Mouse (Mus musculus) mammary gland, adult 2 months (tissue): Measurements from ENCODE around the gene Ccl17. TPM values are rescaled to one million over a fixed set of nuclear protein-coding genes. Genes with fewer than 3 reads are reported as not detected.

ENCODE experiments used
- polyA plus RNA-seq: library from polyadenylated mRNA; depleted of rRNA; stranded (reverse); fragments of >200 nt; gene quantifications from 2 replicates; pipeline ENCODE4 v1.2.3, GENCODE M21; 2012; ENCODE audit warnings: low replicate concordance; rRNA removed

Gene Ccl17
- 2.1 TPM in 2 replicates for polyA plus RNA-seq

GRCm38 (mm10) chr8:94810153-94810552 lies at the start of gene Ccl17:
Gene Ccl17 (plus strand): TSS chr8:94810453.

DNA sequence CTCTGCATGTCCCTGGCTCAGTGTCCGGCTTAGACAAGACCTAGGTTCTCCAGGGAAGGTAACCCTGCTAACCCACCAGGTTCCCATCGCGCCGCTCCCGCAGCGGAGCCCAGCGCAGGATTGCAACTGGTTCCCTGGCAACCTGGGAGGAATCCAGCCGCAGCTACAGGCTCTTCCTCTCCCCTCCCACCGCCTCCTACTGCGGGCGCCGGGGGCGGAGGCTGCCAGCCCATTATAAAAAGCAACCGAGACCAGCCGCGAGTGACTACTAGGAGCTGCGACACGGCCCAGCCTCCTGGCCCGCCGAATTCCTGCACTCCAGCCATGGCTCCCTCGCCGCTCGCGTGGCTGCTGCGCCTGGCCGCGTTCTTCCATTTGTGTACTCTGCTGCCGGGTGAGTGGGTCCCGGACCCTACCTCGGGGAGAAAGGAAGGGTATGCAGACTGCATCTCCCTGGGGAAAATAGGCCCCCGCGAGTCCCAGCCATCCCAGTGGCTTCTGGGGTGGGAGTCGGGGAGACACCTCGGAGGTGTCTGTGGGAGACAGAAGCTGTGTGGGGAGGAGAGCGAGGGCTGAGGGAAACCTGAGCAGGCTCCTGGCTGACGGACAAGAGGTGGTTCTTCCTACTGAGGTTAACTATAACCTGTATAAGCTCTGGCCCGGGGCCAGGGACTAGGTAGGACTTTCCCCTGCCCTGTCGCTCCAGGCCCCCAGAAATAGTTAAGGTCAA lies 38.1 kb upstream of the Ccl17 start, which contains the start of gene Cx3cl1:
Gene Cx3cl1, plus strand, starts transcription at position 69 of the 730 bp plus-strand sequence.

DNA sequence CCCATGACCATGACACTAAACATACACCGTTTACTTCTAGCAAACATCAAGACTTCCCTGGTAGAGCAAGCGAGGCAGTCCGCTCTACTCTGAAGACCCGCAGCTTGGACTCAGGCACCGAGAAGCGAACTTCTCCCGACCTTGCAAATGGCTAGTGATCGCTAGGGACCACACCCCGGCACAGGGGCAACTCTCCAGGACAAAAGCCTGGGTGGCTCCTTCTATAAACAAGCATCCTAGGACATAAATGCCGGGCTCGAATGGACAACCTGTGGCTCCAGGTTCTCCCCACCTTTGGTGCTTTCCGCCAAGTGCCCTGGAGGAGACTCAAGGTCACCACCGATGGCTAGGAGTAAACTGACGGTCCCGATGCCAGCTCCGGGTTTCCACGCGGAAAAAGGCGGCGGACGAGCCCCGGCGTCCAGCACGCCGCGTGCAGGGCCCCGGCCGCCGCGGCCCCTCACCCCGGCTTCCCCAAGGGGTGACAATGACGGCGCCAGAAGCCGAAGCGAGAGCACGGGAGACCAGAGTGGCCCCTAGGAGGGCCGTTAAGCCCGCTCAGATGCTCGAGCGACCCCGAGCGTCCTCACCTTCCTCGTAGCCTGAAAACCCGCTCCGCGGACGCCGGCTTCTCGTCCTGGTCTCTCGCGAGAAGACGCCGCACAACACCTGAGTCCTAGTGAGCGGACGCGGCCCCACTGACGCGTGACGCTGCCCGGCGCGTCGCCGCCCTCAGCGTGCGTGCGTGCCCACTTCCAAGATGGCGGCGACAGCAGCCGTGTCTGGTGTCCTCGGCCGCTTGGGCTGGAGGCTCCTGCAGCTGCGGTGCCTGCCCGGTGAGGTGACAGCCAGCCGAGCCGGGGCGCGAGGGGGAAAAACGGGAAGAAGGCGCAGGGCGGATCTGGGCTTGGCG lies 27.7 kb downstream of the Ccl17 start, which contains the start of the genes Coq9 and Ciapin1:
Gene Coq9, plus strand, starts transcription at position 660 of the 913 bp plus-strand sequence.
Gene Ciapin1, minus strand, starts transcription at position 697 of the 913 bp plus-strand sequence.

DNA sequence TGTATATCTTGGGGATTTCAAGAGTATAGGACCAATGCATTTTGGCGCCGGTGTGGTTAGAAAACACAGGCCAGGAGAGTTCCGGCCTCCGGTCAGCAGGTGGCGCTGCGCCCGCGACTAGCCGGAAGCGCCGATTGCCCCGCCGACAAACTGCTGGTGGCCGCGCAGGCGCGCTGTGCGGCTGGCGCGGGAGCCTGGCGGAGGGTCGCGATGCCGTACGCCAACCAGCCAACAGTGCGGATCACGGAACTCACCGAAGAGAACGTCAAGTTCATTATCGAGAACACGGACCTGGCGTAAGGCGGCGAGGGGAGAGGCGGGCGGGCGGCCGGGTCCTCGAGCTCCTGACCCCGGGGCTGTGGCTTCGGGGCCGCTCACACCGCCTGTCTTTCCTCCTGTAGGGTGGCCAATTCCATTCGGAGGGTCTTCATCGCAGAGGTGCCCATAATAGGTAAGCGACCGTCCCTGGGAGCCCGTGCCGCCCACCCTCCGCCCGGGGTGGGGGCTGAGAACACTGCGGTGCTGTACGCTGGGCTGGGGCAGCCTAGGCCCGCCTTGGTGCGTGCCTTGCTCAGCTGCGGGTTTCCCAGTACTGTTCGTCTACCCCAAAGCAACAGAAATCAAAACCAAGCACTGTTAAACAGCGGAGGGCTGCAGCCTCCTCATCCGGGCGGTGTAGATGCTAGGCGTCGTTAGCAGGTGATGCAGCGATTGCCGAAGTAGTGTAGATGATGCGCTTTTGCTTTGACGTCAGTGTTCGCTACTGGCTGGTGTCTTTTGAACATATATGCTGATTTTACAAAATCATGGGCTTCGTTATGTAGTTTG lies 47.3 kb downstream of the Ccl17 start, which contains the start of gene Polr2c:
Gene Polr2c, plus strand, starts transcription at position 105 of the 828 bp plus-strand sequence.

Other genes starting within 250 kb of the Ccl17 start
- 7.0 and 11.1 TPM in 2 replicates for gene Rspry1, start 208.5 kb upstream of the Ccl17 start, polyA plus RNA-seq
- 17.3 and 20.6 TPM in 2 replicates for gene Fam192a, start 208.5 kb upstream of the Ccl17 start, polyA plus RNA-seq
- 78.6 and 89.5 TPM in 2 replicates for gene Arl2bp, start 143.9 kb upstream of the Ccl17 start, polyA plus RNA-seq
- 17.2 and 28.2 TPM in 2 replicates for gene Pllp, start 114.2 kb upstream of the Ccl17 start, polyA plus RNA-seq
- gene Ccl22, start 64.9 kb upstream of the Ccl17 start, polyA plus RNA-seq = 51.7 and 54.3 TPM in 2 replicates
- 38.3 and 72.8 TPM in 2 replicates for gene Cx3cl1, start 38.4 kb upstream of the Ccl17 start, polyA plus RNA-seq
- 317 and 419 TPM in 2 replicates for gene Coq9, start 27.9 kb downstream of the Ccl17 start, polyA plus RNA-seq
- 33.1 and 36.7 TPM in 2 replicates for gene Ciapin1, start 27.9 kb downstream of the Ccl17 start, polyA plus RNA-seq
- gene Polr2c, start 47.0 kb downstream of the Ccl17 start, polyA plus RNA-seq = 67.7 and 133 TPM in 2 replicates
- gene Dok4, start 65.9 kb downstream of the Ccl17 start, polyA plus RNA-seq = 19.6 and 19.7 TPM in 2 replicates
- 9.3 and 24.4 TPM in 2 replicates for gene Ccdc102a, start 107.6 kb downstream of the Ccl17 start, polyA plus RNA-seq
- gene Adgrg5, start 113.2 kb downstream of the Ccl17 start, polyA plus RNA-seq = 22.7 and 31.4 TPM in 2 replicates
- 138 and 237 TPM in 2 replicates for gene Adgrg1, start 164.3 kb downstream of the Ccl17 start, polyA plus RNA-seq
- 7.5 and 9.6 TPM in 2 replicates for gene Adgrg3, start 207.2 kb downstream of the Ccl17 start, polyA plus RNA-seq
- 0.08 and 0.09 TPM in 2 replicates for gene Drc7, start 244.7 kb downstream of the Ccl17 start, polyA plus RNA-seq